Mouse (Mus musculus) intestine, postnatal 0 days (tissue): ENCODE data around the gene Cdk2ap2. TPM values are rescaled to one million over a fixed set of nuclear protein-coding genes. Genes with fewer than 3 reads are reported as not detected.

Source experiments
- ATAC-seq: fragments of 200-750 bp; cut with Nextera tagmentation; 2 replicates; pipeline ENCODE4 v1.8.0; 2017; ENCODE audit warnings: mild to moderate bottlenecking, moderate TSS enrichment, moderate library complexity
- H3K27ac ChIP-seq: fragments of 300-500 bp; sonication (generic); 2 replicates; pipeline ENCODE4 v1.5.1; 2014; ENCODE audit warnings: mild to moderate bottlenecking, low read depth, low read length, moderate library complexity
- H3K27me3 ChIP-seq: fragments of 300-500 bp; sonication (generic); replicated peaks from 2 replicates; pipeline ENCODE4 v1.6.1; 2014; ENCODE audit warnings: low read length, mixed read lengths; ENCODE audit not compliant: control insufficient read depth, insufficient read depth
- H3K36me3 ChIP-seq: fragments of 300-500 bp; sonication (generic); 2 replicates; pipeline ENCODE4 v1.6.1; 2014; ENCODE audit warnings: mild to moderate bottlenecking, moderate library complexity; ENCODE audit not compliant: control insufficient read depth, insufficient read depth
- H3K4me1 ChIP-seq: fragments of 300-500 bp; sonication (generic); replicated peaks from 2 replicates; pipeline ENCODE4 v1.6.1; 2014; ENCODE audit warnings: antibody characterized with exemption, low read length, mixed read lengths; ENCODE audit not compliant: control insufficient read depth, insufficient read depth
- H3K4me2 ChIP-seq: fragments of 300-500 bp; sonication (generic); replicated peaks from 2 replicates; pipeline ENCODE4 v1.6.1; 2014; ENCODE audit warnings: low read depth, mild to moderate bottlenecking, moderate library complexity
- H3K4me3 ChIP-seq: fragments of 300-500 bp; sonication (generic); 2 replicates; pipeline ENCODE4 v1.5.1; 2014; ENCODE audit warnings: low read depth, low read length
- H3K9ac ChIP-seq: fragments of 300-500 bp; sonication (generic); 2 replicates; pipeline ENCODE4 v1.6.1; 2014; ENCODE audit warnings: mild to moderate bottlenecking, low read depth, low read length
- H3K9me3 ChIP-seq: fragments of 300-500 bp; sonication (generic); 2 replicates; pipeline ENCODE4 v1.6.1; 2016; ENCODE audit warnings: mixed run types; ENCODE audit not compliant: control insufficient read depth
- CTCF ChIP-seq: sonication (generic); IDR thresholded peaks from 2 replicates; pipeline ENCODE4 v1.5.1; 2016; ENCODE audit warnings: low read depth, mild to moderate bottlenecking, control low read depth, antibody characterized with exemption, moderate library complexity
- WGBS: fragments of 180-500 bp; shearing (Covaris S2); extraction: QIAGEN DNeasy Blood & Tissue Kit; methylation state at CpG from one replicate; pipeline ENCODE4 v1.1.7; 2014; 5-methylcytosine and 5-hydroxymethylcytosine counted together
- polyA plus RNA-seq: library from polyadenylated mRNA; unstranded; fragments of >200 nt; fragmentation: Nextera tagmentation; extraction: Ambion mirVana; gene quantifications from 2 replicates; pipeline ENCODE4 v1.2.1, GENCODE M21; 2015

The Cdk2ap2 gene
- polyA plus RNA-seq, 1 experiment from 2014 or later, result 108 TPM

DNA sequence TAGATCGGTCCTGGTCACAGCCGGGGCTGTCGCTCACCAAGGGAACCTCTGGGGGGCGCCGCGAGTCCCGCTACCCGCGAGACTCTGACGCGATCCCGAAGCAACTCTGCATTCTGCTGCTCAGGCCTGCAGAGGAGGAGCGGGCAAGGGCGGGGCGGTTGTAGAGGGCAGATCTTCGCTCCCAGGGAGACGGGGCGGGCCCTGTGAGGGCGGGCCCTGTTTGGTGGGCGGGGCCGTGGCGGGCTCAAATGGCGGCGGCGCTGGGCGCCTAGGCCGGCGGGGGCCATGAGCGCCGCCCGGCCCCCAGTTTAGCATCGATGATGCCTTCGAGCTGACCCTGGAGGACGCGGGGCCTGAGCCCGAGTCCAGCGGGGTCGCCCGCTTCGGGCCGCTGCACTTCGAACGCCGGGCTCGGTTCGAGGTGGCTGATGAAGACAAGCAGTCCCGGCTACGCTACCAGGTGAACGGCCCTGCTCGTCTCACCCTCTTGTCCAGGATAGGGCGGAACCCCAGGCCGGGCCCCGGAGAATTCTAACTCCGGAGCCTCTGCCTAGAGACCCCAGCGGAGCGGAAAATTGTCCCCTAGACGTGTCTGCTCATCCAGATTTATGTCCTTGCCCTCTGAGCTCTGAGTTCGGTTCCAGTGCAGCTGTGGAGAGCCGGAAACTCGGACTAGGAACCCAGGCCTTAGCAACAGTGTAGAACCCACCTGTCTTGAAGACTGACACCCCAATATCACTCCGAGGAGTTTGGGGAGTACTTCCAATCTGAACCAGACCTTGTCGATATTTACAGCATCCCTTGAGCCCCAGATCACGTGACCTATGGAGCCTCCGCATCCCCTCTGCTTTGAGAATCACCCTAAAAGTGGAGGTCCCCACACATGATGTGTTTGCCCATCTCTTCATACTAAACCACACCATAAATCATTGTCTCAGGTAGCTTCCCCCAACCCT, 29.0 kb downstream of the Cdk2ap2 start, which contains the start of gene Aip:
Gene Aip (minus strand): TSS at position 118 of the 956 bp plus-strand sequence.
- Histone ChIP-seq H3K9ac (peak within 1 kb of the TSS; percentile 83), H3K27ac (peak within 1 kb of the TSS; percentile 54), H3K27me3 (no peaks in the 10 kb centered on the region), H3K36me3 (peaks cover 20% of the 10 kb centered on the region), H3K4me1 (0 out of 2 replicates have a peak, but pooled peaks cover 6% of the 10 kb centered on the region), H3K9me3 (no peaks in the 10 kb centered on the region), H3K4me2 (peak within 1 kb of the TSS; percentile 76), H3K4me3 (peak within 1 kb of the TSS; percentile 87)
- TF ChIP-seq CTCF, result peak; percentile 81
- 1% methylated on average over 64 of the region's 64 CpGs for WGBS
- peak; percentile 93 for ATAC-seq

GRCm38 (mm10) chr19:4126759-4127495, 29.9 kb downstream of the Cdk2ap2 start:
- no peak for ATAC-seq
- H3K36me3 ChIP-seq, result peaks cover 29% of the 10 kb centered on the region
- H3K4me2 ChIP-seq, result peak overlapping the region; percentile 76
- no peak overlapping the region for H3K27ac ChIP-seq
- 34% methylated on average over 7 of the region's 7 CpGs for WGBS
- 0 out of 2 replicates have a peak, but pooled peaks cover 6% of the 10 kb centered on the region for H3K4me1 ChIP-seq
- no peaks in the 10 kb centered on the region for H3K9me3 ChIP-seq
- H3K9ac ChIP-seq, result peak overlapping the region; percentile 83
- H3K27me3 ChIP-seq, result no peaks in the 10 kb centered on the region
- peak overlapping the region; percentile 87 for H3K4me3 ChIP-seq
- no peak for TF ChIP-seq CTCF

GRCm38 (mm10) chr19:4129462-4129861, 32.5 kb downstream of the Cdk2ap2 start:
- no peaks in the 10 kb centered on the region for H3K9me3 ChIP-seq
- no peaks in the 10 kb centered on the region for H3K27me3 ChIP-seq
- H3K9ac ChIP-seq, result no peak overlapping the region
- TF ChIP-seq CTCF, result no peak
- 89% methylated on average over 7 of the region's 7 CpGs for WGBS
- no peak for ATAC-seq
- 0 out of 2 replicates have a peak, but pooled peaks cover 6% of the 10 kb centered on the region for H3K4me1 ChIP-seq
- H3K36me3 ChIP-seq, result peaks cover 42% of the 10 kb centered on the region
- H3K4me2 ChIP-seq, result no peak overlapping the region
- H3K4me3 ChIP-seq, result no peak overlapping the region
- H3K27ac ChIP-seq, result no peak overlapping the region

- Histone ChIP-seq H3K4me2 (no peak overlapping the region), H3K27me3 (no peaks in the 10 kb centered on the region), H3K9ac (no peak overlapping the region), H3K9me3 (no peaks in the 10 kb centered on the region), H3K4me3 (no peak overlapping the region), H3K36me3 (peaks cover 42% of the 10 kb centered on the region), H3K27ac (no peak overlapping the region), H3K4me1 (0 out of 2 replicates have a peak, but pooled peaks cover 4% of the 10 kb centered on the region)
- no peak for TF ChIP-seq CTCF
- no peak for ATAC-seq
- WGBS, result 83% methylated on average over 4 of the region's 4 CpGs
These were observed 33.1 kb downstream of the Cdk2ap2 start for GRCm38 (mm10) chr19:4130106-4130505.

DNA sequence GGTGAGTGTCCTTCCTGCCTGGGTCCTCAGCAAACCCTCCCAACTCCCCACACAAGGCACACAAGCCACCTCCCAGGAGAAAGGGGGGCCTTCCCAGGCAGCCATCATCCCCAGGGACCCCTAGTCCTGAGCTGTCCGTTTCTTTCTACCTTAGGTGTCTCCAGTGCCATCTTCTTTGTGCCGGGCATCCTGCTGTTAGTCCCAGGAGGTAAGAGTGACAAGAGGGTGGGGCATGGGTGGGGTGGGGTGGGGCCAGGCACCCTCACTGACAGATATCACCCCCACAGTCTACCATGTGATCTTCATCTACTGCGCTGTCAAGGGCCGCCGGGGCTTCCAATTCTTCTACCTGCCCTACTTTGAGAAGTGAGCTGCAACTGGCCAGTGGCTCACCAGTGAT, 34.1 kb downstream of the Cdk2ap2 start:
- Histone ChIP-seq H3K9ac (no peak overlapping the region), H3K4me3 (no peak overlapping the region), H3K27ac (no peak overlapping the region), H3K36me3 (peaks cover 42% of the 10 kb centered on the region), H3K9me3 (no peaks in the 10 kb centered on the region), H3K4me1 (0 out of 2 replicates have a peak, but pooled peaks cover 3% of the 10 kb centered on the region), H3K27me3 (no peaks in the 10 kb centered on the region), H3K4me2 (no peak overlapping the region)
- 89% methylated on average over 5 of the region's 5 CpGs for WGBS
- ATAC-seq, result no peak
- TF ChIP-seq CTCF, result no peak

DNA sequence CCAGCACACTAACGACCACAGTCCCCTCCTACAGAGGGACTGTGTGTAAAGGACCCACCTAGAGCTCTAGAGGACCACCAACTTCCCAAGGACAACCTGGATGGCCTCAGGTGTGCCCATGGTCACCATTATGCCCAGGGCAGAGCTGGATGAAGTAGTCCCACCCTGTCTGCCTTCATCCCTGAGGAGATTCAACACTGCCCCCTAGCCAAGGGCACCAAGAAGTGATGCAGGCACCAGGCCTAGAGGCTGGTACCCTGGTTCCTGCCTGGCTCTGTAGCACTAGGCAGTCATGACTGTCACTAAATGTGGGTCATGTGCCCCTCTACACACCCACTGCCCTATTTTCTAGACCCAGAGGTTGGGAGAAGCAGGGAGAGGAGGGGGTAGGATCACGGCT, 34.8 kb downstream of the Cdk2ap2 start:
- ATAC-seq, result no peak
- Histone ChIP-seq H3K36me3 (peaks cover 42% of the 10 kb centered on the region), H3K27ac (no peak overlapping the region), H3K9me3 (no peaks in the 10 kb centered on the region), H3K4me2 (no peak overlapping the region), H3K4me1 (0 out of 2 replicates have a peak, but pooled peaks cover 3% of the 10 kb centered on the region), H3K27me3 (no peaks in the 10 kb centered on the region), H3K4me3 (no peak overlapping the region), H3K9ac (no peak overlapping the region)
- 91% methylated on average over 2 of the region's 2 CpGs for WGBS
- peak; percentile 50 for TF ChIP-seq CTCF
